Mouse (Mus musculus): ENCODE measurements around the gene Mta2.

DNA sequence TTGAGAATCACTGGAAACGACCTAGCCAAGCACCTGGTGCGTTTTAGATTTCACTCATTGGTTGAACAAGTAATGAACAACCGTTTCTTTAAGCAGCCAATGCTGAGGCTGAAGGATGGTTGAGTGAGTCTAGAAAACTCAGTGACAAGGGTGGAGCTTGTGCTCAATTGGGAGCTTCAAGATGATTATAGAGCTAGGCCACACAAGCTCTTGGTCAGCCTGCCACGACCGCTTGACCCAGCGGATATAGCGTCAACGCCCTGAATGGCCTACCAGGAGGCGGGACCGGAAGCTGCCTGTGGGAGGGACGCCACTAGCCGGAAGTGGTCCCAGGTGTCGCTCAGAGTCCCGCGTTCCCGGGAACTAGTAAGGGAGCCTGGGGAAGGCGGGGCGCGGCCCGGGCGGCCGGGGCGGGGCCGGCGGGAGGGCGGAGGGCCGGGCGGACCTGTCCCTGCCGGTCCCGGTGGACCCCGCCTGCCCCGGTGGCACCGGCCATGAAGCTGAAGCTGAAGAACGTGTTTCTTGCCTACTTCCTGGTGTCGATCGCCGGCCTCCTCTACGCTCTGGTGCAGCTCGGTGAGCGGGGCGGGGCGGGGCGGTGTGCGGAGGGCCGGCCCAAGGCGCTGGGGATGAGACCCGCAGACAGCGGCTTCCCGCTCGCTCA lies 21.5 kb upstream of the Mta2 start, which contains the start of gene B3gat3:
- no peak for TF ChIP-seq CTCF (IDR thresholded peaks at IDR 0.05; ENCODE audit: low read depth, low read length)
- TF ChIP-seq POLR2A (IDR thresholded peaks at IDR 0.05; ENCODE audit: borderline replicate concordance, low read depth, low read length): no peak
